21 mouse cellular contexts compared by ENCODE assay signal in the genomic region with DNA sequence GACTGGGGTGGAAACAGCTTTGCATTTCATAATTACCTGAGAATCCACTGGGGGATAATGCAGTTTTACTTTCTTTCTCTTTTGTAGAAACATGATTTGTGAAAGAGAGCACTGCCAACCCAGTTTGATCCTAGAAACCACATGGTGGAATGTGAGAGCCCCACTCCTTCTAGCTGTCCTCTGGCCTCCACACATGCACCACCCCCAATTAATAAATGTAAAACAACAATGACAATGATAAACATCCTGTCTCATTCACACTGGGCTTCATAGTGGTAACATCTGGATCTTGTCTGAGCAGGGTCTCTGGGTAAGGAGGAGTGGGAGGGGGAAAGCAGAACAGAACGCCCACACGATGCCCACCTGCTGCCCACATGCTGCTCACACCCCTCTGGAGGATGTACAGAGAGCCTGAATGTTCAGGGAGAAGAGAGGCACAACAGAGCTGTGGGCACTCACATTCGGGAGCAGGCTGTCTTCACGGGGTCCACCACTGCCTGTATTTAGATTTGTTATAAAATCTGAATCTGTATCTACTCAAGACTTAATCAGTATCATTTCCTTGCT. TPM values are rescaled to one million over a fixed set of nuclear protein-coding genes. Genes with fewer than 3 reads are reported as not detected.
DNase-seq lines count a peak whose midpoint lies in the region; ATAC-seq and TF ChIP-seq lines count a peak whose summit lies in the region.
"Had no signal": no experiment of that assay in that cellular context is flagged by ENCODE, and none has a peak within 500 bp of the region (broad histone marks: within the 10 kb centered on the region; RNA-seq: fewer than 3 reads in every experiment).

No protein-coding gene starts in this region.

- peaks cover 5% of the 10 kb centered on the region; the same call in 1 of the 2 replicates for H3K36me3 ChIP-seq in heart, embryonic 11.5 days (ENCODE audit: control insufficient read depth, insufficient read depth, low read length)
- H3K36me3 ChIP-seq in kidney, embryonic 15.5 days, result peaks cover 11% of the 10 kb centered on the region
- H3K36me3 ChIP-seq in embryonic facial prominence, embryonic 15.5 days, result no peaks in the 10 kb centered on the region; the same call in 1 of the 2 replicates

- no peaks in the 10 kb centered on the region for H3K27me3 ChIP-seq in heart, embryonic 11.5 days (ENCODE audit: control insufficient read depth, insufficient read depth, low read length)
- H3K27me3 ChIP-seq in kidney, embryonic 15.5 days, result no peaks in the 10 kb centered on the region
- H3K27me3 ChIP-seq in embryonic facial prominence, embryonic 15.5 days, result no peaks in the 10 kb centered on the region
- H3K27me3 ChIP-seq: forebrain, embryonic 12.5 days; hindbrain, embryonic 12.5 days; Patski had no signal

- no peak overlapping the region for H3K4me2 ChIP-seq in heart, embryonic 11.5 days
- no peak overlapping the region for H3K4me2 ChIP-seq in kidney, embryonic 15.5 days
- no peak overlapping the region for H3K4me2 ChIP-seq in embryonic facial prominence, embryonic 15.5 days (replicated peaks)
- H3K4me2 ChIP-seq: forebrain, embryonic 12.5 days; hindbrain, embryonic 12.5 days had no signal

- H3K9ac ChIP-seq in heart, embryonic 11.5 days (ENCODE audit: low read depth, low read length), result no peak overlapping the region
- H3K9ac ChIP-seq in kidney, embryonic 15.5 days, result no peak overlapping the region
- no peak overlapping the region for H3K9ac ChIP-seq in embryonic facial prominence, embryonic 15.5 days
- H3K9ac ChIP-seq: forebrain, embryonic 12.5 days; hindbrain, embryonic 12.5 days had no signal

- no peak overlapping the region for H3K27ac ChIP-seq in heart, embryonic 11.5 days (ENCODE audit: low read depth, low read length)
- H3K27ac ChIP-seq in kidney, embryonic 15.5 days, result 0 out of 2 replicates have a peak overlapping the region, but pooled peaks have one; percentile 37
- peak overlapping the region; percentile 55; the same call in 1 of the 2 replicates for H3K27ac ChIP-seq in left cerebral cortex, adult 2 months
- H3K27ac ChIP-seq in embryonic facial prominence, embryonic 15.5 days (replicated peaks), result no peak overlapping the region
- H3K27ac ChIP-seq: forebrain, embryonic 12.5 days; hindbrain, embryonic 12.5 days had no signal

- no peaks in the 10 kb centered on the region for H3K9me3 ChIP-seq in heart, embryonic 11.5 days (replicated peaks; ENCODE audit: control insufficient read depth, low read length)
- H3K9me3 ChIP-seq in kidney, embryonic 15.5 days (replicated peaks), result no peaks in the 10 kb centered on the region
- H3K9me3 ChIP-seq in embryonic facial prominence, embryonic 15.5 days (replicated peaks), result no peaks in the 10 kb centered on the region
- H3K9me3 ChIP-seq: forebrain, embryonic 12.5 days; hindbrain, embryonic 12.5 days had no signal

- 74% methylated on average over 4 of the region's 4 CpGs for WGBS in heart, embryonic 11.5 days (ENCODE audit: insufficient replicate concordance)
- WGBS in kidney, embryonic 15.5 days, result 63% methylated on average over 4 of the region's 4 CpGs
- WGBS in embryonic facial prominence, embryonic 15.5 days, result 43% methylated on average over 4 of the region's 4 CpGs

- intact Hi-C loops in left cerebral cortex, adult 2 months (cut with DNase I), result no loop called here
- intact Hi-C loops in left cerebral cortex, postnatal 14 days (cut with DNase I), result no loop called here

- ATAC-seq in heart, embryonic 11.5 days (replicated peaks; ENCODE audit: insufficient number of reproducible peaks, low FRiP score, low TSS enrichment), result no peak
- ATAC-seq in kidney, embryonic 15.5 days (replicated peaks; ENCODE audit: low FRiP score), result peak; percentile 46; the same call in 1 of the 2 replicates
- ATAC-seq in embryonic facial prominence, embryonic 15.5 days (ENCODE audit: insufficient number of reproducible peaks, low FRiP score, low TSS enrichment, low read depth), result peak; percentile 47; the same call in 1 of the 2 replicates
- ATAC-seq: activated CD4-positive, CD25-positive, alpha-beta regulatory T cell, adult 4 months; forebrain, embryonic 16.5 days; Patski had no signal

- H3K4me3 ChIP-seq in heart, embryonic 11.5 days (ENCODE audit: low read depth, low read length), result no peak overlapping the region
- no peak overlapping the region for H3K4me3 ChIP-seq in kidney, embryonic 15.5 days (replicated peaks)
- no peak overlapping the region for H3K4me3 ChIP-seq in left cerebral cortex, adult 2 months
- H3K4me3 ChIP-seq in embryonic facial prominence, embryonic 15.5 days (replicated peaks), result no peak overlapping the region
- H3K4me3 ChIP-seq: forebrain, embryonic 12.5 days; hindbrain, embryonic 12.5 days had no signal

- no peaks in the 10 kb centered on the region for H3K4me1 ChIP-seq in heart, embryonic 11.5 days (ENCODE audit: control insufficient read depth, insufficient read depth, low read length)
- peaks cover 8% of the 10 kb centered on the region; the same call in 1 of the 2 replicates for H3K4me1 ChIP-seq in kidney, embryonic 15.5 days
- H3K4me1 ChIP-seq in embryonic facial prominence, embryonic 15.5 days, result peaks cover 18% of the 10 kb centered on the region; the same call in 1 of the 2 replicates
- H3K4me1 ChIP-seq: forebrain, embryonic 12.5 days; hindbrain, embryonic 12.5 days had no signal

- no peak for TF ChIP-seq CTCF in left cerebral cortex, adult 2 months (IDR thresholded peaks at IDR 0.05)

- DNase-seq in heart, adult 11 months, result peak; percentile 53
- no peak for DNase-seq in kidney, postnatal 36 days
- DNase-seq in left cerebral cortex, adult 2 months (ENCODE audit: extremely low spot score in 1 of 2, low spot score in 2 of 2), result no peak
- DNase-seq in left cerebral cortex, postnatal 14 days (ENCODE audit: low spot score in 2 of 2), result no peak
- no peak for DNase-seq in urinary bladder, postnatal 10 days (ENCODE audit: low spot score)
- DNase-seq: adrenal gland, postnatal 14 days; cerebellum, adult 18-20 months; cerebellum, adult 9-11 months; cerebellum, postnatal 36 days; gastrocnemius, postnatal 10 days; heart, postnatal 10 days; heart, postnatal 4 days had no signal

RNA-seq across cellular contexts. Expression of a gene that starts 38.4 kb away (rescaled TPM):
- polyA plus RNA-seq in heart, embryonic 11.5 days (2014; fragmentation: Nextera tagmentation; extraction: Ambion mirVana), result 0.15 and 0.33 TPM in 2 replicates
- polyA plus RNA-seq in kidney, embryonic 15.5 days (2015; fragmentation: Nextera tagmentation; extraction: Ambion mirVana), result 1.3 and 1.4 TPM in 2 replicates
- total RNA-seq in left cerebral cortex, adult 2 months (2021), result under 1 TPM; 0.12 to 0.25 TPM
- total RNA-seq in left cerebral cortex, postnatal 14 days (2021), result under 1 TPM; 0.07 to 0.19 TPM
- polyA plus RNA-seq in embryonic facial prominence, embryonic 15.5 days (2015; fragmentation: Nextera tagmentation; extraction: Ambion mirVana), result 14.1 and 19.8 TPM in 2 replicates
- total RNA-seq: adrenal gland, adult 18-20 months; adrenal gland, postnatal 14 days; heart, postnatal 10 days had no signal
- polyA plus RNA-seq: activated CD4-positive, CD25-positive, alpha-beta regulatory T cell, adult 4 months had no signal

Comparison
In these comparisons a context has a peak if more than half of its experiments do, and no peak if none do; other contexts are left out.
1. H3K27ac ChIP-seq: peak in kidney, embryonic 15.5 days (single experiment) and left cerebral cortex, adult 2 months (single experiment); none in heart, embryonic 11.5 days (single experiment) and embryonic facial prominence, embryonic 15.5 days (single experiment).